Mouse (Mus musculus): Measurements from ENCODE around the gene Gm4779.

GRCm38 (mm10) chrX:101750144-101750543, 44.1 kb downstream of the Gm4779 start:
- no peak for TF ChIP-seq CTCF (IDR thresholded peaks at IDR 0.05)
- TF ChIP-seq EP300 (IDR thresholded peaks at IDR 0.05) = no peak
